Mouse (Mus musculus): Measurements from ENCODE around the gene Chrna9. TPM values are rescaled to one million over a fixed set of nuclear protein-coding genes. Genes with fewer than 3 reads are reported as not detected.

Gene Chrna9
- polyA plus RNA-seq, 1 experiment, result not detected

DNA sequence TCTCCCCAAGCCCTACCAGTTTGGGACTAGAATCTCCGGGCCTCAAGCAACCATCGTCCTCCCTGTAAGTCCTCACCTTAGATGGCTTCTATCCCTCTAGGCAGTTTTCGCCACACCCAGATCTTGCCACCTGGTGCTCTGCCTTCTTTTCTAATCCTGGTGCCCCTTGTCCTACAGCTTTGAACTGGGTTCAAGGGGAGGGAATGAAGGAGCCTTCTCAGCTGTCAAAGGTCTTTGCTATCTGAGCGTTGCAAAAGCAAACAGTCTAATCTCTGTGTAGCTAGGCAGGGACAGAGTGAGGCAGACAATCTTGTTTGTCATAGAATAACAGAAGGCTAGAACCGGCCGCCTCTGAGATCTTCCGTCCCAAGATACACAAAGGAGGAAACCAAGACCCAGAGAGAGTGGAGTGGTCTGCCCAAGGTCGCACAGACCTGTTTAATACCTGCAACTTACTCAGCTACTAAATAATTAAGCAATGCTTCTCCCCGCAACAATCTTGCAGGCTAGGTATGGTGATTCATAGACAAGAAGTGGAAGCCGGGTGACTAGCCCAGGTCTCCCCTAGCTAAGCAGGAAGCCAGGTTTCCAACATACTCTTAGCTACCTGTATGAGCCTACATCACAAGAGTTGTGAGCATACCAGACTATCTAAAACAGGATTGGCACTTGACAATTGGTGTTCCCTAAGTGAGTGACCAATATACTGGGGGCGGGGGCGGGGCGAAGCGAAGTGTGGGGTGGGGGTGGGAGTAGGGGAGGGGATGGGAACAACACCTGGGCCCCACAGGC, 69.6 kb downstream of the Chrna9 start, which contains the start of gene 9130230L23Rik:
Gene 9130230L23Rik (minus strand): TSS at position 152 of the 792 bp plus-strand sequence.
- no peak within 1 kb of the TSS for H3K4me3 ChIP-seq (ENCODE audit: insufficient read depth, low read length)
- H3K27ac ChIP-seq (ENCODE audit: insufficient read depth, low read length), result no peak within 1 kb of the TSS
- TF ChIP-seq CTCF (IDR thresholded peaks at IDR 0.05; ENCODE audit: borderline replicate concordance, insufficient read depth, low read length), result no peak
- TF ChIP-seq POLR2A (IDR thresholded peaks at IDR 0.05; ENCODE audit: low read depth, low read length), result no peak
- H3K4me1 ChIP-seq (ENCODE audit: control insufficient read depth, insufficient read depth, low read length), result no peaks in the 10 kb centered on the region

DNA sequence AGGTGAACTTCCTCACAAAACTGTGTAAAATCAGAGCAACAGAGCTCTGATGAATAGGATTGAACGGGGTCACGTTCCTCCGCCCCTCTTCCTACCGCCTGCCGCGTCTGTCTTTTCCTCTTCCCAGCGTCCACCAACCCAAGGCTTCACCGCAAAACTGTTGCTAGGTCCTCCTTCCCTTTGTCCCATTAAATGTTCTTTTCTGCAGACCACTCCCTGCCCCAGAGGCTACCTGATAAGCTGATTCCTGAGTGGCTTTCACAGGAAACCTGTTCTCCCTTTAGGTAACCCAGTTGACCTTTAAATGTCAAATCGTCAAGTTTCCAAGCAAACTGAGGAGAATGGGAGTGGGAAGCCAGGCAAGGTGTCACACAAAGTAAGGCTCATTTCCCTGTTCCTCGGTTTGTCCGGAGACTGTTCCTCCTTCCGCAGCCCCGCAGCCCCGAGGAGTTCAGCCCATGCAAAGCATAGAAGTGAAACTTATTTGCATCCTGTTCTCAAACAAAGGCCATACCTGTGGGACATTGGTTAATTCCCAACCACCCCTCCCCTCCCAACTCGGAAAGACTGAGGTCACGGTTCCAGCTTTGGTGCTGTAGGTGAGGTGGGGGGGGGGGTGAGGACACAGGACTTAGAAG, 70.4 kb downstream of the Chrna9 start:
- Histone ChIP-seq H3K27ac (ENCODE audit: insufficient read depth, low read length) (no peak overlapping the region), H3K4me3 (ENCODE audit: insufficient read depth, low read length) (no peak overlapping the region), H3K4me1 (ENCODE audit: control insufficient read depth, insufficient read depth, low read length) (no peaks in the 10 kb centered on the region)
- TF ChIP-seq CTCF (IDR thresholded peaks at IDR 0.05; ENCODE audit: borderline replicate concordance, insufficient read depth, low read length) (no peak), POLR2A (IDR thresholded peaks at IDR 0.05; ENCODE audit: low read depth, low read length) (no peak)

DNA sequence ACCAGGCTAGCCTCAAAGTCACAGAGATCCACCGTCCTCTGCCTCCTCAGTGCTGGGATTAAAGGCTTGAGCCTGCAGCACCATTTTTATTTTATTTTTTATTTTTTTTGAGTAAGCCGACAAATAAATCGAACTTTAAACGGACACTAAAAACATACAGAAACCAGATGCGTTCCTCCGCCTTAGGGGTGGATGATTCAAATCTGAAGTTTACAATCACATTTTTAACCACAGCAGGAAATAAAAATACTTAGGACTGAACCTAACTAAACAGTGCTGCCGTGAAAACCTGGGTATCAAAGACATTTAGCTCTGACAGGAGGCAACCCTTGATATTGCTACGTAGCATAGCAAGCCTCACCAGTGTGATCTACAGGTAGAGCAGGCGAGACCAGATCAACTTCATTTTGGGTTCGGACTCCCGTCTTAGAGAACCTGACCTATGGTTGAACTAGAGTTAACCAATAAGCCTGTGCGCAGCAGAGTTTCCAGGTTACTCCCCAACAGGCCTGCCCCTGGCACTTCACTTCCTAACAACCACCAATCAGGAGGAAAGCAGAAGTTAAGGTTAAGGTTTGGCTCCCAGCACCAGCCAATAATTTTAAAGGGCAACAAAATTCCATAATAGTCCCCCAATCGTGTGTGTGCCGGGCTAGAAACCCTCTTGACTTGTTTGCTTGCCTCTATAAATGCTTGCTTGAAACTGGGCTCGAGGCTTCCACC, 73.7 kb downstream of the Chrna9 start:
- Histone ChIP-seq H3K4me3 (ENCODE audit: insufficient read depth, low read length) (no peak overlapping the region), H3K27ac (ENCODE audit: insufficient read depth, low read length) (no peak overlapping the region), H3K4me1 (ENCODE audit: control insufficient read depth, insufficient read depth, low read length) (no peaks in the 10 kb centered on the region)
- TF ChIP-seq POLR2A (IDR thresholded peaks at IDR 0.05; ENCODE audit: low read depth, low read length) (no peak), CTCF (IDR thresholded peaks at IDR 0.05; ENCODE audit: borderline replicate concordance, insufficient read depth, low read length) (no peak)

DNA sequence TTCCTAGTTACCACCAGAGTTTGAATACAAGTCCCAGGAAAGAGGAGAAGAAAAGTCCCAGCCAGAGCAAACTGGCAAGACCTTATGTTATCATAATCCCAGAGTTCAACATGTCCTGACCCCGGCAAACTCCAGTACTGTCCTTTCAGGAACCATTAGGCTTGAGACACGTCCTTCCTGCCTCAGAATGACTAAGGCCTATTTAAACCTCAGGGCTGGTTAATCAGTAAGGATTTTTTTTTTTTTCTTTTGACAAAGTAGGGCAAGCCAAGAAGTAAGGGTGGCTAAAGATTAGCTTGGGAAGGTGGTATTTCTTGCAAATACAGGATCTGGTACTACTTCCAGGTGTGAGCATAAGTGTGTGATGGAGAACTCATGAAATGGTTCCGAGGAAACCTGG, 79.3 kb downstream of the Chrna9 start:
- Histone ChIP-seq H3K4me1 (ENCODE audit: control insufficient read depth, insufficient read depth, low read length) (no peaks in the 10 kb centered on the region), H3K4me3 (ENCODE audit: insufficient read depth, low read length) (no peak overlapping the region), H3K27ac (ENCODE audit: insufficient read depth, low read length) (no peak overlapping the region)
- TF ChIP-seq CTCF (IDR thresholded peaks at IDR 0.05; ENCODE audit: borderline replicate concordance, insufficient read depth, low read length) (no peak), POLR2A (IDR thresholded peaks at IDR 0.05; ENCODE audit: low read depth, low read length) (no peak)

DNA sequence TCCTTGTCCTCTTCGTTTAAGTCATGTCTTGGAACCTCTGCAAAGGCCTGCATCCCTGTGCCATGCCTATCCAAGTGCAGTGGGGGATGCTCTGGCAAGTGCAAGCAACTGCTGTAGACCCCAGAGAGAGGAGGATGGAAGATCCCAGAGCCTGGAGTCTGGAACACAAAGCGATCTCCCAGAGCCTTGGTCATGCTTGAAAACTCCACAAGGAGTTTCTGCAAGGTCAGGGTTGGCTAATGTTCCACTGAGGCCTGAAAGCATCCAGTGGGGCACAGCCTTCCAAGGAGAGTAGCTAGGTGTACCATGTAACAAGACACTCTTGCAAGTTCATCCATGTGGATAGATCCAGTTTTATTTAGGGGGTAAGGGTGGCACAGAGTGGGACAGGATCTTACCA, 79.7 kb downstream of the Chrna9 start:
- Histone ChIP-seq H3K4me1 (ENCODE audit: control insufficient read depth, insufficient read depth, low read length) (no peaks in the 10 kb centered on the region), H3K4me3 (ENCODE audit: insufficient read depth, low read length) (no peak overlapping the region), H3K27ac (ENCODE audit: insufficient read depth, low read length) (no peak overlapping the region)
- TF ChIP-seq CTCF (IDR thresholded peaks at IDR 0.05; ENCODE audit: borderline replicate concordance, insufficient read depth, low read length) (no peak), POLR2A (IDR thresholded peaks at IDR 0.05; ENCODE audit: low read depth, low read length) (no peak)

- H3K4me3 ChIP-seq (ENCODE audit: insufficient read depth, low read length), result no peak overlapping the region
- no peak overlapping the region for H3K27ac ChIP-seq (ENCODE audit: insufficient read depth, low read length)
- H3K4me1 ChIP-seq (ENCODE audit: control insufficient read depth, insufficient read depth, low read length), result no peaks in the 10 kb centered on the region
- TF ChIP-seq CTCF (IDR thresholded peaks at IDR 0.05; ENCODE audit: borderline replicate concordance, insufficient read depth, low read length), result no peak
- no peak for TF ChIP-seq POLR2A (IDR thresholded peaks at IDR 0.05; ENCODE audit: low read depth, low read length)
These were observed 80.8 kb downstream of the Chrna9 start for GRCm38 (mm10) chr5:66015449-66015961.

DNA sequence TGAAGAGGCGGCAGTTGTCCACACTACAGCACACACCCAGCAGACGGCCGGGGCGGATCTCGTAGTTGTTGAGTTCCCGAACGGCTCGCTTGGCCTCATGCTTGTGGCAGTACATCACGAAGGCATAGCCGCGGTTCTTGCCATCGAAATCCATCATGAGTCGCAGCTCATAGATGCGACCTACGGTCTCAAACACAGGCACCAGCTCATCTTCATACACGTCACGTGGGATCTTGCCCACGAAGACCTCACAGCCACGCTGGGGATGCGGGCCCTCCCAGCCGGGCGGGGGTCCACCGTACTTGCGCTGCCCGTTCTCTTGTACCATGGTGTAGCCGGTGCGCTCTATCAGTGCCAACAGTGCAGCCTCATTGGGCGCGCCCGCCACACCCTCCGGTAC, 92.1 kb downstream of the Chrna9 start:
- TF ChIP-seq POLR2A (IDR thresholded peaks at IDR 0.05; ENCODE audit: low read depth, low read length) (no peak), CTCF (IDR thresholded peaks at IDR 0.05; ENCODE audit: borderline replicate concordance, insufficient read depth, low read length) (no peak)

More for the DNA sequence above, 92.1 kb downstream of the Chrna9 start:
- H3K27ac ChIP-seq (ENCODE audit: insufficient read depth, low read length), result no peak overlapping the region
- H3K4me1 ChIP-seq (ENCODE audit: control insufficient read depth, insufficient read depth, low read length), result no peaks in the 10 kb centered on the region
- no peak overlapping the region for H3K4me3 ChIP-seq (ENCODE audit: insufficient read depth, low read length)

Other genes starting within 250 kb of the Chrna9 start
- gene Pds5a, start 236.6 kb upstream of the Chrna9 start, polyA plus RNA-seq (2011; ENCODE audit: insufficient read length, low read depth, missing spikeins), result 203 and 225 TPM in 2 replicates
- gene N4bp2, start 171.4 kb upstream of the Chrna9 start, polyA plus RNA-seq (2011; ENCODE audit: insufficient read length, low read depth, missing spikeins), result 13.6 and 15.4 TPM in 2 replicates
- not detected in 2 replicates for gene Rhoh, start 73.7 kb upstream of the Chrna9 start, polyA plus RNA-seq (2011; ENCODE audit: insufficient read length, low read depth, missing spikeins)
- not detected in 2 replicates for gene 9130230L23Rik, start 69.4 kb downstream of the Chrna9 start, polyA plus RNA-seq (2011; ENCODE audit: insufficient read length, low read depth, missing spikeins)
- 1.1 and 1.2 TPM in 2 replicates for gene Rbm47, start 238.2 kb downstream of the Chrna9 start, polyA plus RNA-seq (2011; ENCODE audit: insufficient read length, low read depth, missing spikeins)

All from embryonic fibroblast, embryonic 13.5 days (primary cell).